Mouse (Mus musculus): ENCODE results near the gene Zfp688. TPM values are rescaled to one million over a fixed set of nuclear protein-coding genes. Genes with fewer than 3 reads are reported as not detected.
A peak's percentile ranks its signal among the peaks of the same experiment; 100 is the strongest.
"Not testable (repeated sequence)": the region's sequence is repeated elsewhere in the genome, so short reads cannot be mapped to it uniquely, and the experiment has no call there.

Zfp688 gene
- polyA plus RNA-seq, 1 experiment from 2014 or later, result 35.6 TPM

GRCm38 (mm10) chr7:127402980-127403379 is 18.9 kb downstream of the Zfp688 start:
- Histone ChIP-seq H3K4me2 (replicated peaks) (no peak overlapping the region), H3K27ac (no peak overlapping the region), H3K36me3 (no peaks in the 10 kb centered on the region; the same call in 1 of the 2 replicates), H3K9ac (replicated peaks) (no peak overlapping the region), H3K9me3 (no peaks in the 10 kb centered on the region), H3K4me3 (replicated peaks) (no peak overlapping the region), H3K4me1 (replicated peaks) (peaks cover 7% of the 10 kb centered on the region; the same call in 1 of the 2 replicates), H3K27me3 (peaks cover 6% of the 10 kb centered on the region; the same call in 1 of the 2 replicates)
- 48% methylated on average over 2 of the region's 2 CpGs for WGBS
- no peak for ATAC-seq

- WGBS, result 70% methylated on average over 3 of the region's 3 CpGs
- no peak overlapping the region for H3K4me3 ChIP-seq (replicated peaks)
- ATAC-seq, result no peak
- H3K4me1 ChIP-seq (replicated peaks), result no peaks in the 10 kb centered on the region
- H3K9ac ChIP-seq (replicated peaks), result no peak overlapping the region
- H3K27me3 ChIP-seq, result peaks cover 6% of the 10 kb centered on the region; the same call in 1 of the 2 replicates
- H3K36me3 ChIP-seq, result no peaks in the 10 kb centered on the region; the same call in 1 of the 2 replicates
- H3K4me2 ChIP-seq (replicated peaks), result no peak overlapping the region
- no peaks in the 10 kb centered on the region for H3K9me3 ChIP-seq
- no peak overlapping the region for H3K27ac ChIP-seq
Measured at GRCm38 (mm10) chr7:127400355-127400754, 21.5 kb downstream of the Zfp688 start.

GRCm38 (mm10) chr7:127393944-127394333 is 27.9 kb downstream of the Zfp688 start:
- peak overlapping the region; percentile 58 for H3K9ac ChIP-seq (replicated peaks)
- peak; percentile 25; the same call in 1 of the 2 replicates for ATAC-seq

GRCm38 (mm10) chr7:127393157-127393943 is 28.5 kb downstream of the Zfp688 start, which contains the start of gene E430018J23Rik:
TSS of gene E430018J23Rik (minus strand) at chr7:127393629.
- under 1% methylated on average over 45 of the region's 45 CpGs for WGBS
- peak within 1 kb of the TSS; percentile 87 for H3K27ac ChIP-seq

More at GRCm38 (mm10) chr7:127393944-127394333, 27.9 kb downstream of the Zfp688 start:
- peak overlapping the region; percentile 66 for H3K4me3 ChIP-seq (replicated peaks)
- no peaks in the 10 kb centered on the region for H3K9me3 ChIP-seq
- peaks cover 18% of the 10 kb centered on the region for H3K4me1 ChIP-seq (replicated peaks)
- peak overlapping the region; percentile 73 for H3K27ac ChIP-seq
- 23% methylated on average over 7 of the region's 7 CpGs for WGBS
- H3K4me2 ChIP-seq (replicated peaks), result peak overlapping the region; percentile 80
- H3K36me3 ChIP-seq, result peaks cover 13% of the 10 kb centered on the region
- H3K27me3 ChIP-seq, result no peaks in the 10 kb centered on the region

GRCm38 (mm10) chr7:127392251-127392824 is 29.5 kb downstream of the Zfp688 start:
- Histone ChIP-seq H3K4me3 (replicated peaks) (peak overlapping the region; percentile 66), H3K36me3 (peaks cover 13% of the 10 kb centered on the region), H3K27ac (no peak overlapping the region), H3K27me3 (no peaks in the 10 kb centered on the region), H3K4me1 (replicated peaks) (peaks cover 18% of the 10 kb centered on the region), H3K9ac (replicated peaks) (peak overlapping the region; percentile 85), H3K9me3 (no peaks in the 10 kb centered on the region), H3K4me2 (replicated peaks) (peak overlapping the region; percentile 80)
- 0 out of 2 replicates have a peak, but pooled peaks have one; percentile 2 for ATAC-seq
- 87% methylated on average over 8 of the region's 8 CpGs for WGBS

More at GRCm38 (mm10) chr7:127393157-127393943, 28.5 kb downstream of the Zfp688 start, which contains the start of gene E430018J23Rik:
- H3K36me3 ChIP-seq, result peaks cover 13% of the 10 kb centered on the region
- no peaks in the 10 kb centered on the region for H3K9me3 ChIP-seq
- peak; percentile 96 for ATAC-seq
- peaks cover 18% of the 10 kb centered on the region for H3K4me1 ChIP-seq (replicated peaks)
- H3K4me2 ChIP-seq (replicated peaks), result peak within 1 kb of the TSS; percentile 80
- no peaks in the 10 kb centered on the region for H3K27me3 ChIP-seq
- peak within 1 kb of the TSS; percentile 85 for H3K9ac ChIP-seq (replicated peaks)
- peak within 1 kb of the TSS; percentile 66 for H3K4me3 ChIP-seq (replicated peaks)

GRCm38 (mm10) chr7:127391538-127391937 is 30.3 kb downstream of the Zfp688 start:
- no peak overlapping the region for H3K27ac ChIP-seq
- H3K4me3 ChIP-seq (replicated peaks), result no peak overlapping the region
- no peak overlapping the region for H3K4me2 ChIP-seq (replicated peaks)
- WGBS, result 93% methylated on average over 16 of the region's 16 CpGs
- peaks cover 13% of the 10 kb centered on the region for H3K36me3 ChIP-seq
- no peak for ATAC-seq
- no peak overlapping the region for H3K9ac ChIP-seq (replicated peaks)
- H3K27me3 ChIP-seq, result no peaks in the 10 kb centered on the region
- H3K4me1 ChIP-seq (replicated peaks), result peaks cover 19% of the 10 kb centered on the region
- H3K9me3 ChIP-seq, result no peaks in the 10 kb centered on the region

- H3K4me2 ChIP-seq (replicated peaks), result no peak overlapping the region
- ATAC-seq, result no peak
- H3K27me3 ChIP-seq, result no peaks in the 10 kb centered on the region
- no peak overlapping the region for H3K27ac ChIP-seq
- peaks cover 25% of the 10 kb centered on the region for H3K4me1 ChIP-seq (replicated peaks)
- no peak overlapping the region for H3K4me3 ChIP-seq (replicated peaks)
- WGBS, result 75% methylated on average over 7 of the region's 7 CpGs
- no peaks in the 10 kb centered on the region for H3K9me3 ChIP-seq
- no peak overlapping the region for H3K9ac ChIP-seq (replicated peaks)
- peaks cover 15% of the 10 kb centered on the region for H3K36me3 ChIP-seq
Measured at GRCm38 (mm10) chr7:127390306-127390705, 31.6 kb downstream of the Zfp688 start.

- not testable (repeated sequence) for H3K27ac ChIP-seq; H3K9ac ChIP-seq (replicated peaks); H3K9me3 ChIP-seq; H3K27me3 ChIP-seq; H3K4me2 ChIP-seq (replicated peaks); ATAC-seq; H3K4me3 ChIP-seq (replicated peaks)
- Histone ChIP-seq H3K4me1 (replicated peaks) (peaks cover 17% of the 10 kb centered on the region), H3K36me3 (peaks cover 30% of the 10 kb centered on the region)
Measured at GRCm38 (mm10) chr7:127388201-127388600, 33.7 kb downstream of the Zfp688 start.

GRCm38 (mm10) chr7:127386641-127387392 is 35.1 kb downstream of the Zfp688 start, which contains the start of gene 9130019O22Rik:
TSS of gene 9130019O22Rik (minus strand) at chr7:127387166.
- H3K27me3 ChIP-seq, result no peaks in the 10 kb centered on the region
- WGBS, result 20% methylated on average over 38 of the region's 38 CpGs
- H3K9ac ChIP-seq (replicated peaks), result peak within 1 kb of the TSS; percentile 83
- H3K4me1 ChIP-seq (replicated peaks), result peaks cover 7% of the 10 kb centered on the region
- peaks cover 3% of the 10 kb centered on the region; the same call in 1 of the 2 replicates for H3K9me3 ChIP-seq
- no peak within 1 kb of the TSS for H3K27ac ChIP-seq
- peak within 1 kb of the TSS; percentile 72 for H3K4me2 ChIP-seq (replicated peaks)
- H3K36me3 ChIP-seq, result peaks cover 34% of the 10 kb centered on the region
- H3K4me3 ChIP-seq (replicated peaks), result peak within 1 kb of the TSS; percentile 63
- ATAC-seq, result peak; percentile 88

GRCm38 (mm10) chr7:127385560-127385959 is 36.3 kb downstream of the Zfp688 start:
- H3K27me3 ChIP-seq; H3K27ac ChIP-seq; ATAC-seq; H3K9me3 ChIP-seq; H3K4me3 ChIP-seq (replicated peaks); H3K9ac ChIP-seq (replicated peaks); H3K4me2 ChIP-seq (replicated peaks); H3K4me1 ChIP-seq (replicated peaks): not testable (repeated sequence)
- H3K36me3 ChIP-seq, result peaks cover 24% of the 10 kb centered on the region
- 89% methylated on average over 4 of the region's 4 CpGs for WGBS

GRCm38 (mm10) chr7:127378310-127378921 is 43.5 kb downstream of the Zfp688 start:
- WGBS, result 83% methylated on average over 6 of the region's 6 CpGs
- Histone ChIP-seq H3K4me1 (replicated peaks) (peaks cover 6% of the 10 kb centered on the region; the same call in 1 of the 2 replicates), H3K36me3 (peaks cover 18% of the 10 kb centered on the region), H3K9me3 (peaks cover 3% of the 10 kb centered on the region; the same call in 1 of the 2 replicates), H3K27ac (no peak overlapping the region), H3K9ac (replicated peaks) (no peak overlapping the region), H3K4me2 (replicated peaks) (no peak overlapping the region), H3K27me3 (no peaks in the 10 kb centered on the region), H3K4me3 (replicated peaks) (no peak overlapping the region)
- no peak for ATAC-seq
